Comparison of ENCODE assay signal across 25 mouse cellular contexts in the genomic region with DNA sequence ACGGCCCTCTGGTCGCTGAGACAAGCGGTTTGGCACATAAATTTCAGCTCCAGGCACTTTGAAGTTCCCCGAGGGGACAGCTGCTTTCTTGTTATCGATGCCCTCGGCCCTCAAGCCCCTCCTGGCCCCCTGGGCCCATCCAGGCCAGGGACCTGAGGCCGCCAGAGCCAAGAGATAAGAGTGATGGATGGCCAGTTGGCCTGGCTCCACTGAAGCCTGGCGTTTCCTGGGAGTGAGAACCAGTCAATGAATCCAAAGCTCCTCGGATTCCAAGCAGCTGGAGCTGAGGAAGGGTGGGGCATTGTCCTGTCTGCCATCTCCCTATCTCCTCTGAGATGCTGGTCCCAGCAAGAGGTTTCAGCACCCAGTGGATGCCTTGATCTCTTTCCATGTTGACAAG.
DNase-seq lines count a peak whose midpoint lies in the region; ATAC-seq and TF ChIP-seq lines count a peak whose summit lies in the region.
"Had no signal": no experiment of that assay in that cellular context is flagged by ENCODE, and none has a peak within 500 bp of the region (broad histone marks: within the 10 kb centered on the region; RNA-seq: fewer than 3 reads in every experiment).

No protein-coding gene starts in this region.

- no peaks in the 10 kb centered on the region for H3K4me1 ChIP-seq in kidney, postnatal 0 days (replicated peaks; ENCODE audit: insufficient read depth, low read length)
- peaks cover 4% of the 10 kb centered on the region; the same call in 1 of the 2 replicates for H3K4me1 ChIP-seq in liver, postnatal 0 days (ENCODE audit: insufficient read depth)
- H3K4me1 ChIP-seq: embryonic facial prominence, embryonic 13.5 days; forebrain, embryonic 10.5 days; limb, embryonic 13.5 days had no signal

- no peaks in the 10 kb centered on the region for H3K27me3 ChIP-seq in kidney, postnatal 0 days (ENCODE audit: insufficient read depth, low read length)
- no peaks in the 10 kb centered on the region for H3K27me3 ChIP-seq in liver, postnatal 0 days (ENCODE audit: insufficient read depth, low read length)
- H3K27me3 ChIP-seq: embryonic facial prominence, embryonic 13.5 days; heart, embryonic 12.5 days had no signal

- intact Hi-C loops in heart, postnatal 10 days (cut with DNase I) = no loop called here

- no peak for ATAC-seq in kidney, postnatal 0 days (replicated peaks; ENCODE audit: low FRiP score, low read depth)
- ATAC-seq in liver, postnatal 0 days = no peak
- ATAC-seq: forebrain, embryonic 16.5 days; hindbrain, embryonic 16.5 days had no signal

- H3K9me3 ChIP-seq in kidney, postnatal 0 days (replicated peaks; ENCODE audit: low read length) = no peaks in the 10 kb centered on the region
- H3K9me3 ChIP-seq in liver, postnatal 0 days (ENCODE audit: low read length) = no peaks in the 10 kb centered on the region
- H3K9me3 ChIP-seq: embryonic facial prominence, embryonic 13.5 days; forebrain, embryonic 10.5 days; heart, embryonic 12.5 days; limb, embryonic 13.5 days had no signal

- no peak overlapping the region for H3K27ac ChIP-seq in kidney, postnatal 0 days
- H3K27ac ChIP-seq in liver, postnatal 0 days (ENCODE audit: low read depth) = no peak overlapping the region
- H3K27ac ChIP-seq: embryonic facial prominence, embryonic 13.5 days; forebrain, embryonic 10.5 days; gastrocnemius, adult 2 months; heart, adult 2 months; limb, embryonic 13.5 days; macrophage had no signal

- no peak overlapping the region for H3K9ac ChIP-seq in kidney, postnatal 0 days (ENCODE audit: low read depth, low read length)
- H3K9ac ChIP-seq in liver, postnatal 0 days (replicated peaks) = no peak overlapping the region
- H3K9ac ChIP-seq: embryonic facial prominence, embryonic 13.5 days; heart, embryonic 12.5 days; limb, embryonic 13.5 days had no signal

- no peak overlapping the region for H3K4me3 ChIP-seq in kidney, postnatal 0 days (replicated peaks; ENCODE audit: low read depth, low read length)
- no peak overlapping the region for H3K4me3 ChIP-seq in liver, postnatal 0 days (ENCODE audit: low read depth, low read length)
- H3K4me3 ChIP-seq: embryonic facial prominence, embryonic 13.5 days; forebrain, embryonic 10.5 days; gastrocnemius, adult 2 months; heart, adult 2 months; heart, embryonic 12.5 days; limb, embryonic 13.5 days had no signal

- H3K36me3 ChIP-seq in kidney, postnatal 0 days (ENCODE audit: insufficient read depth, low read length) = no peaks in the 10 kb centered on the region
- H3K36me3 ChIP-seq in liver, postnatal 0 days (replicated peaks; ENCODE audit: insufficient read depth, low read length) = no peaks in the 10 kb centered on the region
- H3K36me3 ChIP-seq: embryonic facial prominence, embryonic 13.5 days; forebrain, embryonic 10.5 days; heart, embryonic 12.5 days; limb, embryonic 13.5 days had no signal

- DNase-seq in heart, postnatal 4 days = peak; percentile 10
- DNase-seq in heart, postnatal 10 days = no peak
- peak; percentile 46 for DNase-seq in kidney, postnatal 0 days (ENCODE audit: low spot score)
- no peak for DNase-seq in kidney, adult 8-10 months
- DNase-seq in adrenal gland, postnatal 25 days = peak; percentile 15
- DNase-seq in liver, postnatal 0 days = no peak
- DNase-seq: B cell, adult 2 months; cerebellum, adult 11 months; cerebellum, adult 9-10 months; cerebellum, postnatal 36 days; gastrocnemius, adult 2 months; gastrocnemius, postnatal 36 days; heart, adult 2 months; kidney, postnatal 10 days; midbrain, embryonic 14.5 days; thymus, adult 2 months; thymus, postnatal 36 days had no signal

- no peak overlapping the region for H3K4me2 ChIP-seq in kidney, postnatal 0 days (ENCODE audit: low read length)
- H3K4me2 ChIP-seq in liver, postnatal 0 days (ENCODE audit: low read depth, low read length) = no peak overlapping the region
- H3K4me2 ChIP-seq: embryonic facial prominence, embryonic 13.5 days; heart, embryonic 12.5 days; limb, embryonic 13.5 days; liver, embryonic 11.5 days had no signal

- TF ChIP-seq EP300 in liver, postnatal 0 days (IDR thresholded peaks at IDR 0.05; ENCODE audit: low read depth) = no peak

- TF ChIP-seq CTCF in kidney, postnatal 0 days (IDR thresholded peaks at IDR 0.05; ENCODE audit: low read depth) = no peak
- TF ChIP-seq CTCF in liver, postnatal 0 days (IDR thresholded peaks at IDR 0.05; ENCODE audit: low read depth) = no peak

- WGBS in kidney, postnatal 0 days = 13% methylated on average over 9 of the region's 9 CpGs
- 42% methylated on average over 9 of the region's 9 CpGs for WGBS in liver, postnatal 0 days (ENCODE audit: insufficient replicate concordance)

Comparison
In these comparisons a context has a peak if more than half of its experiments do, and no peak if none do; other contexts are left out.
1. DNase-seq: peak in heart, postnatal 4 days (single experiment), kidney, postnatal 0 days (single experiment) and adrenal gland, postnatal 25 days (single experiment); none in heart, postnatal 10 days (0 of 2), kidney, adult 8-10 months (0 of 2) and liver, postnatal 0 days (single experiment).